Mouse (Mus musculus) left cerebral cortex, postnatal 25 days (tissue): ENCODE data around the gene Ubxn7. TPM values are rescaled to one million over a fixed set of nuclear protein-coding genes. Genes with fewer than 3 reads are reported as not detected.

Source experiments
- DNase-seq, 2 experiments: peaks; one replicate each; pipeline ENCODE4 v3.0.0; 2022; ENCODE audit warnings: low spot score in 2 of 2, mixed read lengths in 1 of 2
- intact Hi-C: fragments of 180-260 bp; cut with DNase I; formaldehyde crosslinking; loops from one replicate; pipeline ENCODE4 v1.15.1; 2025
- total RNA-seq, 2 experiments: library from RNA; stranded (reverse); gene quantifications; 2 replicates each; pipeline ENCODE4 v1.2.3; 2021

The Ubxn7 gene
- total RNA-seq, 2 experiments from 2014 or later, result 46.8 to 50.1 TPM

DNA sequence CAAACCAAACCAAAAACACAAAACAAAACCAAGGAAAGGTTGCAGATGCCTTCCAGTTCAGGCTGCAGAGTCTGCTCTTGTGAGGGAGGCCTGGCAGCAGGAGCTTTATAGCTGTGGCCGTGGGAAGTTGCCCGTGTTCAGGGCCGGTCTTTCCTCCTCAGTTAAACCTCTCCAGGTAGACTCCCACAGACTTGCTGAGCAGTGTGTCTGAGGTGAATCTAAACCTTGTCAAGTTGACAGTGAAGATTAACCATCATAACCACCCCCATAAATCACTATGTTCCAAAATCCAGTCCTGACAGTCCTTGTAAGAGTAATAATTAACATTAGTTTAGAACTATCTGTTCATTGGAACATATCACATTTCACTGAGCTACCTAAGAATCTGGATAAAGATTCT lies 95.4 kb downstream of the Ubxn7 start:
- no peak for DNase-seq
- intact Hi-C loops, result no loop called here

DNA sequence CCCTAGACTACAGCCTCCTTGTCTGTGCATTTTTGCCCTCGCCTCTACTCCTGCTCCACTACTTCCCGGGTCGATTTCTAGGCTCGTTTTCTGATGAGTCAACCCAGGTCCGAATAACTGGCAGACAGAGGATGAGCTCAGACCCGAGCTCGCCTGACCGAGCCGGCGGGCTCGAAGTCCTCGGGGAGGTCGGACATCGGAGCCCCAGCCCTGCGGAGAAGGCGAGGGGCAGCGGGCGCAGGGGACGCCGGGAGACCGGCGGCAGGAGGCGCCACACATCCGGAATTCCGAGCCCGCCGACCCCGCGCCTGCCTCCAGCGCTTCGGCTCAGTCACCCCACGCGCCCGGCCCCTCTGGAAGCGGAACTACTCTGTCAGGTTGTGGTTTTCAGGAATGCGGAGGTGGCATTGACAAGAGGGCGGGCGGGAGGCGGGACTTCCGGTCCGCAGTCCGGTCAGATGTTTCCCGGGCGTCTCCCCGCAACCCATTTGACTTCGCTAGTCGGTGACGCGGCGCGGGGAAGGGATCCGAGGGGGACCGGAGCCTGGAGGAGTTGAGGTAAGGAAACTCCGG lies 98.5 kb downstream of the Ubxn7 start, which contains the start of gene Pcyt1a:
Pcyt1a (plus strand) TSS at position 448 of the 573 bp plus-strand sequence.
- peak; percentile 89 to 94 for DNase-seq
- intact Hi-C loops, result loop anchor here (2.0 kb wide), 1 partner anchor 98 kb away; the partner anchor contains the start of gene Ubxn7

DNA sequence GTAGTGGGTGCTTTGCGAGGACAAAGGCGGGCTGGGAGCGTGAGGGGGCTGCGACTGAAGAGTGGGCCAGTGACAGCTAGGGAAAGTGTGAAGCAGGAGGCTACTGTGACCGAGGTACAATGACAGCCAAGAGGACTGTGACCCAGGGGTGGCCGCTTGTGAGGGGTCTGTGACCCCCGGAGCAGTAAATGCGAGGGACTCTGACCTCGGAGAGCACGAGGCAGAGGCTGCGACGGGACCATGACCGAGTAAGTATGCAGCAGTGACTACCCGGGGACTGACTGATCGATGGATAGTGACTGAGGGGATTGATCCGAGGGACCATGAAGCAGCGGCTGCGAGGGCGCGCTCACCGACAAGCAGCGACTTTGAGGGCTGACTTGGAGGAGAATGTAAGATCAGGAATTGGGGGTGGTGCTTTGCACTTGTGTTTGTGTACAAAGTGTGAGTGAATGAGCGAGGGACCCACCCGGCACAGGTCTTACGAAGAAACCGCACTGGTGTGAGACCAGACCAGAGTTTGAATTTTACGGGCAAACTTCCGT lies 99.1 kb downstream of the Ubxn7 start:
- DNase-seq, result no peak
- intact Hi-C loops, result loop anchor here (2.0 kb wide), 1 partner anchor 98 kb away; the partner anchor contains the start of gene Ubxn7

DNA sequence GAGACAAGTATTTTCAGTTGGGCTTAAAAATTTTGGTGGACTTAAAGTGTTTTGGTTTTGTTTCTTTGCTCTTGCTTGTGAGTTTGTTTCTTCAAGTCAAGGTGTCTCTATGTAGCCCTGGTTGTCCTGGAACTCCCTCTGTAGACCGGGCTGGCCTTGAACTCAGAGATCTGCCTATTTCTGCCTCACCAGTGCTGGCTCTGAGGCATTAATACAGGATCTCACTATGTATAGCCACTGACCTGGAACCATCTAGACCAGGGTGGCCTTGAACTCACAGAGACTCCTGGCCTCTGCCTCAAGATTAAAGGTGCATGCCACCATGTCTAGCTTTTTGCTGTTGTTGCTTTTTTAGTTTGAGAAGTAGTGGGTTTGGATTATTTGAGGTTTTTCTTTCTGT lies 99.9 kb downstream of the Ubxn7 start:
- intact Hi-C loops, result loop anchor here (2.0 kb wide), 1 partner anchor 99 kb away; the partner anchor contains the start of gene Ubxn7
- no peak for DNase-seq

DNA sequence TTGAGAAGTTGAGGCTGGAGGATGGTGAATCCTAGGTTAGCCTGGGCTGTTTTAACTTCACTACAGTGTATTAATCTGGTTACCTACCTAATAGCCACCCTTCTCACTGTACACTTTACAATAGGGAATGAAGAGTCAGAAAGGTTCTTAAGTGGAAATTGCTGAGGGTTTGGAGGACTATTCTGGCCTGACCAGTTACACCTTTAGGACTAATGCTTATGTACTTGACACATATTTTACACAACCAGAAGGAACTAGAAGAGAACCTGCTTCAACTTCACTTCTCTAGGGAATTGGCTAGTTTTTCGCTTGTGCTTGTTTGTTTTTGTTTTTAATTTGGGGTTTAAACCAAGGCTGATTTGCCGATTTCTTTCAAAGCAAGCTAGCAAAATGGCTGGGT lies 101.1 kb downstream of the Ubxn7 start:
- intact Hi-C loops, result no loop called here
- no peak for DNase-seq

DNA sequence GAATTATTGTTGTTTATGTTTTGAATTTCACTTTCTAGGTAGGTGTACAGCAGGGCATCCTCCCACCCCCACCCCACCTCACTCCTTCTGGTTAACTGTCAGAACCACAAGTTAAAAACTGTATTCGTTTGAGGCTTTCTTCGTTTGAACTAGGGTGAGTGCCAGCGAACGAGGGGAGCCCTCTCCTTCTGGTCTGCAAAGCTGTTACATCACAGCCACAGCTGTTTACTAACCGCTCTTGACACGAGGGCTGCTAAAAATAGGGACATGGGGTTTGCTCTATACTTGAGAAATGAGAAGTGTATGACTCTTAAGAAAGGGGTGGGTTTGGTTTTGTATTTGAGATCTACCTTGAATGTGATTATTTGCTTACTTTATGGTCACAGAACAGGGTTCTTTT lies 102.0 kb downstream of the Ubxn7 start:
- DNase-seq, result no peak
- intact Hi-C loops, result no loop called here

DNA sequence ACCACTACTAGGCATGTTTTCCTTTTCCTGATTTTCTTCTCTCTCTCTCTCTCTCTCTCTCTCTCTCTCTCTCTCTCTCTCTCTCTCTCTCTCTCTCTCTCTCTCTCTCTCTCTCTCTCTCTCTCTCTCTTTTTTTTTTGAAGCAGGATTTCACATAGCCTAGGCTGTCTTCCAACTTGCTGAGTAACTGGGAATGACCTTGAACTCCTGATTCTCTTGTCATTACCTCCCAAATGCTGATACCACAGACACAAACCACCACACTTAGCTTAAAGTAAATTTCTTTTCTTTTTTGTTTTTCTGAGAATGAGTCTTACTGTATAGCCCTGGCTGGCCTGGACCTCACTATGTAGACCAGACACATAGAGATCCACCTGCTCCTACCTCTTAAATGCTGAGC lies 102.6 kb downstream of the Ubxn7 start:
- no peak for DNase-seq
- intact Hi-C loops, result no loop called here

DNA sequence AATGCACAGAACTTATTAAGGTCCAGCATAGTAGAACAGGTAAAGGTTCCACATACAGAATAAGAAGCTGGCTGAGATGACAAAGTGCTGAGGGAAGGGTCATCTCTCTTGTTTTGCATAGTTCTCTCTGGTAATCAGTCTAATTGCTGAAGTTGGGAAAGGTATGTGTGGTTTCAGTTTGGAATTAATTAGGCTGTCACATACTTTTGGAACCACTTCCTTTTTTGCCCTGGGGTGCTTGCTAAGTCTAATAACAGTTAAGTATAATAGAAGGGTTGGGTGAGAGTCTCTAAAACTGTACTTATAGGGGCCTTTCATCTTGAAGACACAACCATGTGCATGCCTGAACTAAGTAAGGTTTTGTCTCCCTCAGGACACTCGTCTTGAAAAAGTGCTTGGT lies 104.6 kb downstream of the Ubxn7 start:
- DNase-seq, result no peak
- intact Hi-C loops, result no loop called here

DNA sequence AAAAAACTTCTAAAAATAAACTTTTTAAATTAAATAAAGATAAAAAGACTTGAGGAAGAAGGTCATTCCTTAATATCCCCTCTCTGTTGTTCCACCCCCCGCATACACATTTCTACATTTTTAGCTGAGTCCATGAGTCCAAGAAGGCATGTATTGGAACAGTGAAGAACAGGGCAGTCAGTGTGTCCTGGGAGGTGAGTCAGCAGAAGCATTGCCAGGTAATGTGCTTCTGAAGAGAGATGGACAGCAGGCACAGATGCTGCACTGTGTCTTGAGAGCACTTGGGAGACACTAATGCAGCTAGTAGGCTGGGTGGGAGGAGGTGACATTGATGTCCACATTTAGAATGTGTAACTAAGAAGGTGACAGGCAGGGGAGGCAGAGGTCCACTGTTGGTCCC lies 105.2 kb downstream of the Ubxn7 start:
- intact Hi-C loops, result no loop called here
- DNase-seq, result no peak

DNA sequence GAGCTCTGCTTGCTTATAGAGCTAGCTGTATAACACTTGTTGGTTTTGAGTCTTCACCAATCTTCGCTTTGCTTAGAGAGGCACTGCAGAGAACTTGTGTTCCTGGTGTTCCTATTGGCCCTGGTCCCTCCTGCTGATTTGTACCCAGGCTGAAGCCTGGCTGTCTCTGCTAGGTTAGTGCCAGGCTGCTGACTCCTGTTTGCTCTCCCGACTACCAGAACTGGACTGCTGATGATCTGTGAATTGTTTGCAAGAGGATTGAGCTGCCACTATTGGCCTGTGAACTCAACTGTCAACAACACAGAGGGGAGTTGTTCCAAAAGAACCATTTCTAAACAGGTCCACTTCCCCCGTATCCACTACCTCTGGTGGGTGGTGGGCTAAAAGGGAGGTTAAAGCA lies 109.4 kb downstream of the Ubxn7 start:
- intact Hi-C loops, result no loop called here
- DNase-seq, result no peak

Other genes with a start within 250 kb of the Ubxn7 start
- 10 to 100 TPM; 23.9 to 27.1 TPM for gene Pigx, start 232.5 kb upstream of the Ubxn7 start, total RNA-seq
- gene Cep19, start 232.5 kb upstream of the Ubxn7 start, total RNA-seq, result 10 to 100 TPM; 74.3 to 74.5 TPM
- gene Nrros, start 166.7 kb upstream of the Ubxn7 start, total RNA-seq, result 1 to 10 TPM; 7.9 to 8.9 TPM
- not detected for gene Bex6, start 152.4 kb upstream of the Ubxn7 start, total RNA-seq
- gene Fbxo45, start 85.1 kb upstream of the Ubxn7 start, total RNA-seq, result 10 to 100 TPM; 46.8 to 49.6 TPM
- gene Wdr53, start 85.0 kb upstream of the Ubxn7 start, total RNA-seq, result 10 to 100 TPM; 11.8 to 12.6 TPM
- under 1 TPM in 1 of 2 experiments, not detected in 1; 0.50 TPM for gene Smco1, start 60.8 kb upstream of the Ubxn7 start, total RNA-seq
- 10 to 100 TPM; 27.7 TPM for gene Rnf168, start 54.8 kb upstream of the Ubxn7 start, total RNA-seq
- under 1 TPM in 1 of 2 experiments, not detected in 1; 0.27 TPM for gene Tm4sf19, start 68.2 kb downstream of the Ubxn7 start, total RNA-seq
- 10 to 100 TPM; 11.2 to 14.1 TPM for gene Tctex1d2, start 87.4 kb downstream of the Ubxn7 start, total RNA-seq
- 10 to 100 TPM; 38.2 to 40.3 TPM for gene Pcyt1a, start 98.7 kb downstream of the Ubxn7 start, total RNA-seq
- not detected for gene Slc51a, start 155.6 kb downstream of the Ubxn7 start, total RNA-seq
- gene Zdhhc19, start 164.0 kb downstream of the Ubxn7 start, total RNA-seq, result not detected